Mouse (Mus musculus): Measurements from ENCODE around the gene Arhgap21. TPM values are rescaled to one million over a fixed set of nuclear protein-coding genes. Genes with fewer than 3 reads are reported as not detected.

Gene Arhgap21
- polyA plus RNA-seq, 1 experiment from 2014 or later = 14.8 TPM

DNA sequence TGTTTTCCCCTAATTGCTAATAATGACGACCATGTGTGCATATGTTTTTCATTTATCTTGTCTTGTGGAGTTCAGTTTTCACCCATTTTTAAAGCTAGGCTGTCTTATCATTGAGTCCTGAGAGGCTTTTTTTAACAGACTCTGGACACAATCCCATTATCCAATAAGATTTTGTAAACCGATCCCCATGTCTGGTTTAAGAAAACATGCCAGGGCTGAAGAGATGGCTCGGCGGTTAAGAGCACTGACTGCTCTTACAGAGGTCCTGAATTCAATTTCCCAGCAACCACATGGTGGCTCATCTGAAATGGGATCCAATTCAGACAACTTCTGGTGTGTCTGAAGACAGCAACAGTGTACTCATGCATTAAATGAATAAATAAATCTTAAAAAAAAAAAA, 16.0 kb downstream of the Arhgap21 start:
- Histone ChIP-seq H3K4me2 (ENCODE audit: low read depth, low read length) (no peak overlapping the region), H3K9ac (ENCODE audit: low read length) (no peak overlapping the region), H3K4me1 (ENCODE audit: control insufficient read depth, insufficient read depth, low read length) (peaks cover 4% of the 10 kb centered on the region; the same call in 1 of the 2 replicates), H3K36me3 (ENCODE audit: control insufficient read depth, insufficient read depth) (no peaks in the 10 kb centered on the region), H3K27ac (ENCODE audit: low read length) (no peak overlapping the region), H3K4me3 (ENCODE audit: low read length) (no peak overlapping the region), H3K27me3 (ENCODE audit: control insufficient read depth, insufficient read depth, low read length) (no peaks in the 10 kb centered on the region), H3K9me3 (replicated peaks; ENCODE audit: control insufficient read depth, low read length) (no peaks in the 10 kb centered on the region)
- 55% methylated on average over 4 of the region's 4 CpGs for WGBS
- ATAC-seq (replicated peaks; ENCODE audit: extremely low read depth, insufficient read depth, low FRiP score) = no peak

DNA sequence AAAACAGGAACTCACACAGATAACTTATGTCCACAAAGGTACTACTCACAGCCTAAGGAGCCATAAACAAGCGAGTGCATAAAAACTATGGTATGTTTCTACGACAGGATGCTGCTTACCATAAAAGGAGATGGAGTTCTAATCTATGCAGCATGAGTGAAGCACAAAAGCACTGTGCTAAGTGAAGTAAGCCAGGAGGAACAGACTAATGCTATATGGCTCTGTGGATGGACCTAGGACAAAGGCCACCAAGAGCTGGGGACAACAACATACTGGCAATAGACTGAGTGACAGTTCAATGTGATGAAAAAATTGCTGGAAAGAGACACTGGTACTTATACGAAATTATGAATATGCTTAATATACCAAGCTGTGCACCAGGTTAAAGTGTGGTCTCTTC, 19.5 kb downstream of the Arhgap21 start:
- Histone ChIP-seq H3K4me3 (ENCODE audit: low read length) (no peak overlapping the region), H3K9me3 (replicated peaks; ENCODE audit: control insufficient read depth, low read length) (no peaks in the 10 kb centered on the region), H3K27me3 (ENCODE audit: control insufficient read depth, insufficient read depth, low read length) (no peaks in the 10 kb centered on the region), H3K9ac (ENCODE audit: low read length) (no peak overlapping the region), H3K4me2 (ENCODE audit: low read depth, low read length) (no peak overlapping the region), H3K36me3 (ENCODE audit: control insufficient read depth, insufficient read depth) (no peaks in the 10 kb centered on the region), H3K27ac (ENCODE audit: low read length) (no peak overlapping the region), H3K4me1 (ENCODE audit: control insufficient read depth, insufficient read depth, low read length) (peaks cover 10% of the 10 kb centered on the region)
- ATAC-seq (replicated peaks; ENCODE audit: extremely low read depth, insufficient read depth, low FRiP score) = no peak
- WGBS = 69% methylated on average over 3 of the region's 3 CpGs

DNA sequence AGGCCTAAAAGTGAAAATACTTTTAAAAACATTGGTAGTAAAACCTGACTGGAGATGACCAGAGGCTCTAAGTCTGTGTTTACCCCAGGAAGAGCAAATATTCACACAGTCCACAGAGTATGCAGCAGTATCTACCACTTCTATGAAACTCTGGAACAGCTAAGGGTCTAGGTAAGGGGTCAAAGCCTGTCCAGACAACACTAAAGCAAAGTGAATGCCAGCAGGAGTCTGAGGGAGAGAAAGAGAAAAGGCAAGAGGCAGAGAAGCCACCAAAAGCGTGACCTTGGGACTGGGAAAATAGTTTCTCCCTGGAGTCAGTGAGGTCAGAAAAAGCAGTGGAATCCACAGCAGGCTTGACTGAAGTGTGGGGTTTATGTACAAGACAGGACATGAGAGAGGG, 21.6 kb downstream of the Arhgap21 start:
- Histone ChIP-seq H3K9me3 (replicated peaks; ENCODE audit: control insufficient read depth, low read length) (no peaks in the 10 kb centered on the region), H3K4me2 (ENCODE audit: low read depth, low read length) (no peak overlapping the region; the same call in 1 of the 2 replicates), H3K36me3 (ENCODE audit: control insufficient read depth, insufficient read depth) (no peaks in the 10 kb centered on the region), H3K27me3 (ENCODE audit: control insufficient read depth, insufficient read depth, low read length) (no peaks in the 10 kb centered on the region), H3K4me3 (ENCODE audit: low read length) (no peak overlapping the region), H3K4me1 (ENCODE audit: control insufficient read depth, insufficient read depth, low read length) (peaks cover 30% of the 10 kb centered on the region), H3K27ac (ENCODE audit: low read length) (peak overlapping the region; percentile 66), H3K9ac (ENCODE audit: low read length) (peak overlapping the region; percentile 57)
- 21% methylated on average over 1 of the region's 1 CpGs for WGBS
- no peak for ATAC-seq (replicated peaks; ENCODE audit: extremely low read depth, insufficient read depth, low FRiP score)

DNA sequence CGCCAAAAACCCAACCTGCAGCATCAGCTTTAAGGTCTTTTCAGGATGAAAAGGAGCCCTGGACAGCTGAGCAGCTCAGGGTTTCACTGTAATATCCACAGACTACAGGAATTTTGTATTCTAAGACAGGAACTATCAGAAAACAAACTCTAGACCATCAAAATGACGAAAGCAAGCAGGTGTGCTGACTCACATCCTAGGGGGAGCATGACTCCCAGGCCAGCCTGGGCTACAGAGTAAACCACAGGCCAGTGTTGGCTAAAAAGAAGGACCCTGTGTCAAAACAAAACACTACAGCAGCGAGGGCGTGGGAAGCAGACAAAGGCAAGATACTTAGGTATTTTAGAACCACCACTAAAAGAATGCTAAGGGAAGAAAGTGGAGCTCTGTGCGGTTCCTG, 23.1 kb downstream of the Arhgap21 start:
- no peak for ATAC-seq (replicated peaks; ENCODE audit: extremely low read depth, insufficient read depth, low FRiP score)
- no peaks in the 10 kb centered on the region for H3K27me3 ChIP-seq (ENCODE audit: control insufficient read depth, insufficient read depth, low read length)
- H3K27ac ChIP-seq (ENCODE audit: low read length) = no peak overlapping the region
- H3K4me3 ChIP-seq (ENCODE audit: low read length) = no peak overlapping the region
- H3K4me1 ChIP-seq (ENCODE audit: control insufficient read depth, insufficient read depth, low read length) = peaks cover 40% of the 10 kb centered on the region
- 87% methylated on average over 5 of the region's 5 CpGs for WGBS
- H3K4me2 ChIP-seq (ENCODE audit: low read depth, low read length) = no peak overlapping the region
- H3K9ac ChIP-seq (ENCODE audit: low read length) = no peak overlapping the region
- H3K36me3 ChIP-seq (ENCODE audit: control insufficient read depth, insufficient read depth) = no peaks in the 10 kb centered on the region
- no peaks in the 10 kb centered on the region for H3K9me3 ChIP-seq (replicated peaks; ENCODE audit: control insufficient read depth, low read length)

DNA sequence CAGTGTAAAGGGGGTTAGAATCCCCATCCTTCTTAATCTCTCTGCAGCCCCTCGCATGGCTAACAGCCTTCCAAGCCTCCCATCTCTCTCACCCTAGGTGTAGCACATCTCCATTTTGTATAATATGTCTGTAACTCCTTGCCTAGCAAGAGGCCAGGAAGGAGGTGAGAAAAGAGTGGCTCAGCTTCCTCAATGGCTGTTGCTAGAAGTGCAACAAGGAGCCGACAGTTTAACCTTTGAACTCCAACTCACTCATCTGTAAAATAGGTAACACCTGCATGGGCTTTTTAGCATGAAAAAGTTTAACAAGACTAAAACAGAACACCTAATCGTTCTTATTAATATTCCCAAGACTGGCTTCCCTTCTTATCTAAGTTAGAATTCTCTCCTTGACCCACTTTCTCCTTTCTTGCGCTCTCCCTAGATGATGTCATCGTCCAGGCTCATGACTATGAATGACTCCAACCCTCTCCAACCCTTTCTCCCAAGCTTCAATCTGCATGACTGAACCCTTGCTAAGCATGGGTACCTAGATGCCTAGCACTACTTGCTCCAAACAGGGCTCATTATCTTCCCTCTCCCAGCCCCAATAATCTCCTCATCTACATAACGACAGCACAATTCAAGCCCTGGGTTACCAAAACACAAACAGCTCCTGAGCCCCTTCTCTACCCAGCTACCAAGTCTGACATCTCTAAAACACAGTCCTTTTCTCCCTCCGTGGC, 24.8 kb downstream of the Arhgap21 start:
- Histone ChIP-seq H3K27me3 (ENCODE audit: control insufficient read depth, insufficient read depth, low read length) (no peaks in the 10 kb centered on the region), H3K4me2 (ENCODE audit: low read depth, low read length) (no peak overlapping the region), H3K36me3 (ENCODE audit: control insufficient read depth, insufficient read depth) (no peaks in the 10 kb centered on the region), H3K27ac (ENCODE audit: low read length) (peak overlapping the region; percentile 57; the same call in 1 of the 2 replicates), H3K9me3 (replicated peaks; ENCODE audit: control insufficient read depth, low read length) (no peaks in the 10 kb centered on the region), H3K4me1 (ENCODE audit: control insufficient read depth, insufficient read depth, low read length) (peaks cover 50% of the 10 kb centered on the region), H3K4me3 (ENCODE audit: low read length) (no peak overlapping the region), H3K9ac (ENCODE audit: low read length) (no peak overlapping the region)
- WGBS = 35% methylated on average over 7 of the region's 7 CpGs
- ATAC-seq (replicated peaks; ENCODE audit: extremely low read depth, insufficient read depth, low FRiP score) = no peak

DNA sequence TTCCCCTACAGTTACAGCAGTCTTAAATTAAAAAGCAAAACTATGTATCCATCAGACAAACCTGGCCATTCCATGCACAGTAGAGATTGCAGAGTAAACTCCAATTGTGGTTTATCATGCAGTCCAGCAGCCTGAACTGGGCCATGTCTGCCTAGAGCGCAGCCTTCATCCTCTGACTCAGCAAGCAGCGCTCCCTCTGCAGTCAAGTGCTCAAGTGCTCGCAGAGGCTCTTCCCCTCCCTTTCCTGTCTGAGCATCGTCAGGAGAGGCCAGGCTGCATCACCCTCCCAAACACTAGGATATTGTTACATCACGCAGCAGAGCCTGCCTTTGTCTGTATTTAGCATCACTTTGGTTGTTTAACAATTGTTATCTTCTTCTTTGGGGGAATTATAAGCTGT, 25.5 kb downstream of the Arhgap21 start:
- H3K27ac ChIP-seq (ENCODE audit: low read length) = peak overlapping the region; percentile 57
- H3K4me2 ChIP-seq (ENCODE audit: low read depth, low read length) = peak overlapping the region; percentile 30
- no peaks in the 10 kb centered on the region for H3K27me3 ChIP-seq (ENCODE audit: control insufficient read depth, insufficient read depth, low read length)
- no peak overlapping the region; the same call in 1 of the 2 replicates for H3K4me3 ChIP-seq (ENCODE audit: low read length)
- H3K9ac ChIP-seq (ENCODE audit: low read length) = no peak overlapping the region
- no peaks in the 10 kb centered on the region for H3K9me3 ChIP-seq (replicated peaks; ENCODE audit: control insufficient read depth, low read length)
- peaks cover 56% of the 10 kb centered on the region for H3K4me1 ChIP-seq (ENCODE audit: control insufficient read depth, insufficient read depth, low read length)
- H3K36me3 ChIP-seq (ENCODE audit: control insufficient read depth, insufficient read depth) = no peaks in the 10 kb centered on the region
- WGBS = 6% methylated on average over 5 of the region's 5 CpGs
- peak; percentile 57 for ATAC-seq (replicated peaks; ENCODE audit: extremely low read depth, insufficient read depth, low FRiP score)

DNA sequence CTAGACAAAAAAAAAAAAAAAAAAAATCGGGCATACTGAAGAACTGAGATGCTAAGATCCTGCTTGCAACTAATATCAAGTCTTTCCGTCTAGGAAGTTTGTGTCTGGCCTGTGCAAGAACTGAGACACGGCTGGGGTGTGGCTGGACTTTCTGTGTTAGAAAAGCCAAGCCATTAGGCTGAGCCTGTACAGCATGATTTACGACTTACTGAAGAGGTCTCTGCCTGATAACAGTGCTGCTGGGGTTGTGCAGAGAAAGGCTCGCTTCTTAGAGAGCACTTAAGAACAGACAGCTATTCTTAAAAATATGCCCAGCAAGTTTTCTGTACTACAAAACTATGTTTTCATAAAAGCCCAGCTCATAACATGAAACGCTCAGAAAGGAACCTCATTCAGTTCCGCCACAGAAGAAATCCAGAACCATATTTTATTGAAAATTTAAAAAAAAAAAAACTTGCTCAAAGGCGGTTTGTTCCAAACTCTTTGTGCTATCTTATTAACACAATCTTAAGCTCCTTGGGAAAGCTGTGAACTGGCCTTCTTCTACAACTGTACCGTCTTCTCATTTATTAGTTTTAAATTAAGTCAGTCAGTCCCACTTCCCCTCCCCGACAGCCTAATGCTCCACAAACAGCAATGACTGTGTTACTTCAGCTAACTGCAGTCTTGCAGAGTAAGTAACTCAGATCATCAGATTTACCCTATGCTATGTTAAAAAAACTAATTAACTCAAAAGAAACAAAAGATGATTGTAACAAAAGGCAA, 26.1 kb downstream of the Arhgap21 start:
- ATAC-seq (replicated peaks; ENCODE audit: extremely low read depth, insufficient read depth, low FRiP score) = no peak
- Histone ChIP-seq H3K36me3 (ENCODE audit: control insufficient read depth, insufficient read depth) (no peaks in the 10 kb centered on the region), H3K4me2 (ENCODE audit: low read depth, low read length) (peak overlapping the region; percentile 8), H3K27me3 (ENCODE audit: control insufficient read depth, insufficient read depth, low read length) (no peaks in the 10 kb centered on the region), H3K4me3 (ENCODE audit: low read length) (no peak overlapping the region; the same call in none of the 2 replicates), H3K9ac (ENCODE audit: low read length) (0 out of 2 replicates have a peak overlapping the region, but pooled peaks have one; percentile 1), H3K9me3 (replicated peaks; ENCODE audit: control insufficient read depth, low read length) (no peaks in the 10 kb centered on the region), H3K4me1 (ENCODE audit: control insufficient read depth, insufficient read depth, low read length) (peaks cover 62% of the 10 kb centered on the region), H3K27ac (ENCODE audit: low read length) (peak overlapping the region; percentile 45; the same call in 1 of the 2 replicates)
- 32% methylated on average over 10 of the region's 10 CpGs for WGBS

DNA sequence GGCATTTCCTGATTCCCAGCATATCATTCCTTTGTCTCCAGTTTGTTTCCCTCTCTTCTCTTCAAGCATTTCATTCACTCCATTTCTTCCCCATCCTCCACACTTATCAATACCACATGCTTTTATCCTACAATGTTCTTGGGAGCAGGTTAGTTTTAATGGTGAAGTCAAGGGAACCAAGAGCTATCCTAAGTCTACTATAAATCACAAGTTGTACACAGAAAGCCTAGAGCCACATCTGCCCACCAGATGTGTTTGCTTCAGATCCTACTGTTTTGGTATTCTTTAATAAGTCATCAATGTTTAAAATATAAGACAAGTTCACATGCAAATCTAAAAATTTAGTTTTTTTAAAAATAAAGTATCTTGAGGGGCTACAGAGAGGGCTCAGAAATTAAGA, 27.6 kb downstream of the Arhgap21 start:
- ATAC-seq (replicated peaks; ENCODE audit: extremely low read depth, insufficient read depth, low FRiP score) = no peak
- H3K9me3 ChIP-seq (replicated peaks; ENCODE audit: control insufficient read depth, low read length) = no peaks in the 10 kb centered on the region
- H3K27me3 ChIP-seq (ENCODE audit: control insufficient read depth, insufficient read depth, low read length) = no peaks in the 10 kb centered on the region
- H3K4me1 ChIP-seq (ENCODE audit: control insufficient read depth, insufficient read depth, low read length) = peaks cover 71% of the 10 kb centered on the region
- no peak overlapping the region for H3K4me3 ChIP-seq (ENCODE audit: low read length)
- peak overlapping the region; percentile 61 for H3K27ac ChIP-seq (ENCODE audit: low read length)
- no peak overlapping the region for H3K4me2 ChIP-seq (ENCODE audit: low read depth, low read length)
- no peaks in the 10 kb centered on the region for H3K36me3 ChIP-seq (ENCODE audit: control insufficient read depth, insufficient read depth)
- no peak overlapping the region for H3K9ac ChIP-seq (ENCODE audit: low read length)

DNA sequence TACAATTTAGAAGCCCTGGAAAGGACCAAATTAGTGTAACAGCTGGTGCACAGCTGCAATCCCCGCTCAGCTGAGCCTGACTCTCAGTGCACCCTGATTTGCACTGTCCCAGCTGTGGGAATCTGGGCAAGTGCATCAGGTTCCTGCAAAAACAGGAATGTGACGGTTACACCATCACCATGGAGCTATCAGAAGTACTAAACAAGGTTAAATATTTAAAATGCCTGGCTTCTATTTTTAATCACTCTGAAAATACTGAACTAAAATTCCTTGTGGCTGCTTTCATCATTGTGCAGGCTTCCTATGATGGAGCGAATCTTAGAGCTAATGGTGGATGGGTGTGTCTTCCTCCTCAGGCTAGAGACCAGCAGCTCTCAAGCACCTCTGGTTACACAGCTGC, 29.3 kb downstream of the Arhgap21 start:
- Histone ChIP-seq H3K9me3 (replicated peaks; ENCODE audit: control insufficient read depth, low read length) (no peaks in the 10 kb centered on the region), H3K27me3 (ENCODE audit: control insufficient read depth, insufficient read depth, low read length) (no peaks in the 10 kb centered on the region), H3K27ac (ENCODE audit: low read length) (peak overlapping the region; percentile 94), H3K9ac (ENCODE audit: low read length) (peak overlapping the region; percentile 40; the same call in 1 of the 2 replicates), H3K4me2 (ENCODE audit: low read depth, low read length) (peak overlapping the region; percentile 40), H3K36me3 (ENCODE audit: control insufficient read depth, insufficient read depth) (no peaks in the 10 kb centered on the region), H3K4me1 (ENCODE audit: control insufficient read depth, insufficient read depth, low read length) (peaks cover 70% of the 10 kb centered on the region), H3K4me3 (ENCODE audit: low read length) (no peak overlapping the region)
- ATAC-seq (replicated peaks; ENCODE audit: extremely low read depth, insufficient read depth, low FRiP score) = peak; percentile 56
- WGBS = 43% methylated on average over 3 of the region's 3 CpGs
